Mouse (Mus musculus): ENCODE results near the gene Olfr727.

Olfr727 gene

GRCm38 (mm10) chr14:50122886-50123285, at the start of gene Olfr727:
TSS of gene Olfr727 (plus strand) at chr14:50123186.
- no peak for DNase-seq

- DNase-seq, result no peak
These were observed 32.1 kb upstream of the Olfr727 start, which contains the start of gene Olfr726 for GRCm38 (mm10) chr14:50090853-50091252. TSS of gene Olfr726 (minus strand) at chr14:50090953.

- DNase-seq, result no peak
These were observed 19.6 kb downstream of the Olfr727 start, which contains the start of gene Olfr728 for GRCm38 (mm10) chr14:50142580-50142979. TSS of gene Olfr728 (minus strand) at chr14:50142680.

GRCm38 (mm10) chr14:50152810-50153209, 29.8 kb downstream of the Olfr727 start, which contains the start of gene Olfr729:
TSS of gene Olfr729 (minus strand) at chr14:50152910.
- no peak for DNase-seq

Data from liver (tissue).